Mouse (Mus musculus): Measurements from ENCODE around the gene Fbf1. TPM values are rescaled to one million over a fixed set of nuclear protein-coding genes. Genes with fewer than 3 reads are reported as not detected.
"Not testable (repeated sequence)": the region's sequence is repeated elsewhere in the genome, so short reads cannot be mapped to it uniquely, and the experiment has no call there.

The Fbf1 gene
- polyA plus RNA-seq, 1 experiment from 2014 or later = 48.9 TPM

DNA sequence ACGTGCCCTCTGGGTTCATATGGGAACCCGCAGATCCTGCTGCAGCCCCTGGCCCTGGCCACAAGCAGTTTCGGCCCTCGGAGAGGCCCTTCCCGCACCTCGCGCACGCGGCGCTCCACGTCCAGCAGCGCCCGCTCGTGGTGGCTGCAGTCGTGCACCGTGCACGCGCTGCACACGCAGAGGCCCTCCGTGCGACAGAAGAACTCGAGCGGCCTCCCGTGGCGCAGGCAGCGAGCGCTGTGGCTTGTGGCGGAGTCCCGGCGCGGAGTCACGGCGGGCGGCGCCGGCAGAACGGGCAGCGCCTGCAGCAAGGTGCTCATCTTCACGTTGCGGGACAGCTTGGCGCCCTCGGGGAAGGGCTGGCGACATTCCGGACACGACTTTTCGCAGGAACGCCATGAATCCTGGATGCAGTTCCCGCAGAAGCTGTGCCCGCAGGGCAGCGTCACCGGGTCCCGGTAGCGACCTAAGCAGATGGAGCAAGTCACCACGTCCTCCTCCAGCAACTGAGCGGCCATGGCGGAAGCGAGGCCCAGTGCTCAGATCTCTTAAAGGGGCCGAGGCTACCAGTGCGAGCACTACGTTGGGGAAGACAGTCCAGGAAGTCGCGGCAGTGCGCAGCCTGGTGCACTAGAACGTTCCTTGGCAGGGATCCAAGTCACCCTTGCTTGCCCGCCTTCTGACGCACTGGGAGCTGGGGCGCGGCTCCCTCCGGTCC is 37.3 kb downstream of the Fbf1 start, which contains the start of gene Trim65:
Trim65 (minus strand) TSS at position 641 of the 718 bp plus-strand sequence.
- 1% methylated on average over 69 of the region's 69 CpGs for WGBS
- ATAC-seq (ENCODE audit: low FRiP score, low read depth) = peak; percentile 85
- Histone ChIP-seq H3K4me2 (replicated peaks) (peak within 1 kb of the TSS; percentile 76), H3K9ac (peak within 1 kb of the TSS; percentile 81), H3K4me3 (peak within 1 kb of the TSS; percentile 63), H3K36me3 (peaks cover 48% of the 10 kb centered on the region), H3K27me3 (no peaks in the 10 kb centered on the region), H3K9me3 (no peaks in the 10 kb centered on the region), H3K27ac (peak within 1 kb of the TSS; percentile 88), H3K4me1 (peaks cover 44% of the 10 kb centered on the region)

- WGBS = 46% methylated on average over 8 of the region's 8 CpGs
- peak; percentile 2; the same call in 1 of the 2 replicates for ATAC-seq (ENCODE audit: low FRiP score, low read depth)
- Histone ChIP-seq H3K4me2 (replicated peaks) (peak overlapping the region; percentile 76), H3K9me3 (peaks cover 4% of the 10 kb centered on the region; the same call in 1 of the 2 replicates), H3K27ac (peak overlapping the region; percentile 88; the same call in 1 of the 2 replicates), H3K36me3 (peaks cover 47% of the 10 kb centered on the region), H3K4me1 (peaks cover 44% of the 10 kb centered on the region), H3K4me3 (peak overlapping the region; percentile 63), H3K9ac (peak overlapping the region; percentile 81), H3K27me3 (no peaks in the 10 kb centered on the region)
These were observed 37.9 kb downstream of the Fbf1 start for GRCm38 (mm10) chr11:116129993-116130487.

- WGBS = 83% methylated on average over 9 of the region's 9 CpGs
- no peak overlapping the region for H3K27ac ChIP-seq
- H3K4me3 ChIP-seq = no peak overlapping the region
- H3K9ac ChIP-seq = peak overlapping the region; percentile 81; the same call in 1 of the 2 replicates
- H3K4me2 ChIP-seq (replicated peaks) = peak overlapping the region; percentile 76
- peaks cover 39% of the 10 kb centered on the region for H3K36me3 ChIP-seq
- peaks cover 4% of the 10 kb centered on the region; the same call in 1 of the 2 replicates for H3K9me3 ChIP-seq
- ATAC-seq (ENCODE audit: low FRiP score, low read depth) = no peak
- no peaks in the 10 kb centered on the region for H3K27me3 ChIP-seq
- H3K4me1 ChIP-seq = peaks cover 44% of the 10 kb centered on the region
These were observed 38.7 kb downstream of the Fbf1 start for GRCm38 (mm10) chr11:116129091-116129790.

- Histone ChIP-seq H3K4me3 (no peak overlapping the region; the same call in 1 of the 2 replicates), H3K27ac (peak overlapping the region; percentile 48; the same call in 1 of the 2 replicates), H3K4me2 (replicated peaks) (peak overlapping the region; percentile 55), H3K4me1 (peaks cover 44% of the 10 kb centered on the region), H3K36me3 (peaks cover 31% of the 10 kb centered on the region), H3K9me3 (peaks cover 4% of the 10 kb centered on the region; the same call in 1 of the 2 replicates), H3K9ac (0 out of 2 replicates have a peak overlapping the region, but pooled peaks have one; percentile 4), H3K27me3 (no peaks in the 10 kb centered on the region)
- ATAC-seq (ENCODE audit: low FRiP score, low read depth) = no peak
- WGBS = 64% methylated on average over 9 of the region's 9 CpGs
These were observed 40.0 kb downstream of the Fbf1 start for GRCm38 (mm10) chr11:116127986-116128385.

DNA sequence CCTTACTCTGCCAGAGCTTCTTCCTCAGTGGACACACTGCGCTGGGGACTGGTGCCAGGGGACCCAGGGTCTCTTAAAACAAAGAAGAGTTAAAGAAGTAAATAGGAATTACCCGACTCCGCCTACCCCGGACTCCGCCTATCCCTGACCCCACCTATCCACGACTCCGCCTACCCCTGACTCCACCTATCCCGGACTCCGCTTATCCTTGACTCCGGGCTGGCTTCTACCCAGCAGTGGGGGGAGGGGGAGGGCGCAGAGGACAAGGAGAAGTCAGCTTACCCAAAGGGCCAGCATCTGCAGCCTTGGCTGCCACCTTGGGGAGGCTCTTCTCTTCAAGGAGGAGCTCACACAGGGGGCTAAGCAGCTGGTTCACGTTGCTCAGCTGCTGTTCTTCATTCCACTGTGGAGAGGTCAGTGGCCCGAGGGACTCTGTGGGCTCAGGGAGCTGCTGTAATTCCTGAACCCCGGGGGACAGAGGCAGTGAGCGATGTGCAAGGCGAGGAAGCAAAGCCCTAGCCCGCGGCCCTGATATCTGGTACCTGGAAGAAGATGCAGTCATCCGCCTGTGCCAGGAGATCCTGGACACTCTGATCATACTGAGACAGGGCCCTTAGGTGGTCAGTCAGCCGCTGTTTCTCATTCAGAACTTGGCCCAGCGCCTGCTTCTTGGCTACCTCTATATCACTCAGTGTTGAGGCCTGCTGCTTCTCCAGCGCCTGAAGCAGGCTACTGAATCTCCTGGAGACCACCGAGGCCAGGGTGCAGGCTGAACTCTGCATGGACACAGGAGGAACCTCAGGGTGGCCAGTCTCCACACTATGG is 40.6 kb downstream of the Fbf1 start, which contains the start of gene Trim47:
Trim47 (minus strand) TSS at position 55 of the 825 bp plus-strand sequence.
- H3K4me1 ChIP-seq = peaks cover 44% of the 10 kb centered on the region
- no peaks in the 10 kb centered on the region for H3K27me3 ChIP-seq
- peak within 1 kb of the TSS; percentile 30 for H3K4me3 ChIP-seq
- peak within 1 kb of the TSS; percentile 59; the same call in 1 of the 2 replicates for H3K9ac ChIP-seq
- H3K4me2 ChIP-seq (replicated peaks) = peak within 1 kb of the TSS; percentile 55
- peak within 1 kb of the TSS; percentile 48; the same call in 1 of the 2 replicates for H3K27ac ChIP-seq
- ATAC-seq (ENCODE audit: low FRiP score, low read depth) = peak; percentile 49; the same call in 1 of the 2 replicates
- H3K36me3 ChIP-seq = peaks cover 32% of the 10 kb centered on the region
- WGBS = 26% methylated on average over 23 of the region's 23 CpGs
- peaks cover 4% of the 10 kb centered on the region; the same call in 1 of the 2 replicates for H3K9me3 ChIP-seq

DNA sequence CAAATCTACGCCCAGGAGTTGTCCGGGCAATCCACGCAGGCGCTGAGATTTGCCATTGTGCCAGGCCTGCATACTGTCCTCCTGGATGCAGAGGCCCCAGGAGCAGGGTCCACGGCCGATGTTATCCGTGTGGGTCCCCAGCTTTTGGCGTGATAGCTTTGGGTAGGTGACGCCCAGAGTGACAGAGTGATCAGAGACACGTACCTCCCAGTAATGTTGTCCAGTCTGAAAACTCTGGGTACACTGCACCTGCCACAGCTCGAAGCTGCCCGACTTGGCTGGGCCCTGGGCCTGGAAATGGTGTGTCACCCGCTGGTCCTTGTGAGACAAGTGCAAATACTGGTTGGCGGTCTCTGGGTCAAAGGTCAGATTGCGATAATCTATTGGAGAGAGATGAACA is 41.7 kb downstream of the Fbf1 start:
- Histone ChIP-seq H3K27ac (no peak overlapping the region), H3K27me3 (no peaks in the 10 kb centered on the region), H3K4me3 (no peak overlapping the region), H3K9ac (no peak overlapping the region), H3K36me3 (peaks cover 26% of the 10 kb centered on the region), H3K4me2 (replicated peaks) (no peak overlapping the region), H3K9me3 (peaks cover 4% of the 10 kb centered on the region; the same call in 1 of the 2 replicates), H3K4me1 (peaks cover 38% of the 10 kb centered on the region)
- 95% methylated on average over 15 of the region's 15 CpGs for WGBS
- no peak for ATAC-seq (ENCODE audit: low FRiP score, low read depth)

DNA sequence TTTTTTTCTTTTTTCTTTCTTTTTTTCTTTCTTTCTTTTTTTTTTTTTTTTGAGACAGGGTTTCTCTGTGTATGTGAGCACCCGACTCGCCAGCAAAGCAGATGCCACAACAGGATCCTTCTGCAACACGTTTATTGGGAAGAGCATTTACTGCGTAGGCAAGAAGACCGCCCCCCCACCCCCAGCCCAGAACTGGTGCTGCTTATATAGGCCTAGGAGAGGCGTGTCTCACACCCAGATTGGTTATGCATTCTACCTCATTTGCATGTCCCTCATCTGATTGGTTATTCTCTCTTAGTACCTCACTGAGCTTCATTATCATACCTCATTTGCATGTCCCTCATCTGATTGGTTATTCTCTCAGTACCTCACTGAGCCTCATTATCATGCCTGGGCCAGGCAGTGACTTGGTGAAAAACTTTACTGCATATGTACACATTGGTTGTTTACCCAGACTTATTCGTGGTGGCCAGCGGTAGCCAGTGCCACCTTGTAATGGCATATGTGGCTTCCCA is 46.2 kb downstream of the Fbf1 start:
- not testable (repeated sequence) for H3K9ac ChIP-seq; H3K4me3 ChIP-seq; ATAC-seq (ENCODE audit: low FRiP score, low read depth); H3K9me3 ChIP-seq; H3K4me2 ChIP-seq (replicated peaks); H3K27ac ChIP-seq; H3K27me3 ChIP-seq
- 88% methylated on average over 8 of the region's 8 CpGs for WGBS
- Histone ChIP-seq H3K36me3 (peaks cover 26% of the 10 kb centered on the region), H3K4me1 (peaks cover 12% of the 10 kb centered on the region)

DNA sequence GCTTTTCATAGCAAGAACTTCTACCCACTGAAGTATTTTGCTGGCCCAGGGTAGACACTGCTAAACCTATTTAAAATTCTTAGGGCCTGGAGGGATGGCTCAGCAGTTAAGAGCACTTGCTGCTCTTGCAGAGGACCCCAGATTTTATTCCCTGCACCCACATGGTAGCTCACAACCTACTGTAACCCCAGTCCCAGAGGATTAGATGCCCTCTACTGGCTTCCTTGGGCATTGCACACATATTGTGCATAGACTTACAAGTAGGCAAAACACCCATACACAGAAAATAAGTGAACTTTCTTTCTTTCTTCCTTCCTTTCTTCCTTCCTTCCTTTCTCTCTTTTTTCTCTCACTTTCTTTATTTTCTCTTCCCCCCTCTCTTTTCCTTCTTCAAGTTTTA is 50.1 kb downstream of the Fbf1 start:
- Histone ChIP-seq H3K9ac (no peak overlapping the region), H3K4me3 (no peak overlapping the region), H3K4me1 (peaks cover 12% of the 10 kb centered on the region), H3K9me3 (no peaks in the 10 kb centered on the region), H3K4me2 (replicated peaks) (no peak overlapping the region), H3K27me3 (no peaks in the 10 kb centered on the region), H3K27ac (no peak overlapping the region), H3K36me3 (peaks cover 9% of the 10 kb centered on the region)
- no peak for ATAC-seq (ENCODE audit: low FRiP score, low read depth)

- H3K27ac ChIP-seq = peak overlapping the region; percentile 66
- no peak overlapping the region for H3K4me2 ChIP-seq (replicated peaks)
- H3K4me3 ChIP-seq = no peak overlapping the region
- peaks cover 12% of the 10 kb centered on the region for H3K4me1 ChIP-seq
- WGBS = 22% methylated on average over 12 of the region's 12 CpGs
- H3K9ac ChIP-seq = no peak overlapping the region
- ATAC-seq (ENCODE audit: low FRiP score, low read depth) = no peak
- no peaks in the 10 kb centered on the region for H3K9me3 ChIP-seq
- H3K27me3 ChIP-seq = peaks cover 3% of the 10 kb centered on the region; the same call in 1 of the 2 replicates
- peaks cover 3% of the 10 kb centered on the region for H3K36me3 ChIP-seq
These were observed 50.7 kb downstream of the Fbf1 start for GRCm38 (mm10) chr11:116117241-116117640.

DNA sequence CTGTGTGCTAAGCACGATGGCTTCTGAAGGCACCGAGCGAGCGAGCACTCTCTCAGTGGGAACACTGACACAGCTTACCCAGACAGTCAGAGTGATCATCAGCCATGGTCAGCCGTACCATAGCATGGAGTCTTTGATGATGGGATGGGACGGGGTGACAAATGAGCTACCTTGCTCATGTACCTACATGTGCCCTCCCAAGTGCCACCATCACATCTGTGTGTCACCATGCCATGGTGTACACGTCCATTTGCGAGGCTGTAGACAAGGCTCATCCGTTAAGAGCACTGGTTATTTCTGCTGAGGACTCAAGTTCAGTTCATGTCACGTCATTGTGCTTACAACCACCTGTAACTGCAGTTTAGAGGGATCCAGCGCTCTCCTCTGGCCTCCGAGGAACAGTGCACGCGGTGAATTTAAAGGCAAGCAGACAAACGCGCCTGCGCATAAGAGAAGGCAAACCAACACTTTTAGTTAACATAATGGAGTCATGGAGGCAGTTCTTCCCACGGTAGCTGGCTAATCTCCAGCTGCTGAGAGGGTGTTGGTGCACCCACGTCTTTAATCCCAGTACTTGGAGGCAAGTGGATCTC is 56.3 kb downstream of the Fbf1 start:
- no peak overlapping the region for H3K27ac ChIP-seq
- no peak overlapping the region for H3K4me2 ChIP-seq (replicated peaks)
- peaks cover 42% of the 10 kb centered on the region for H3K4me1 ChIP-seq
- H3K4me3 ChIP-seq = no peak overlapping the region
- ATAC-seq (ENCODE audit: low FRiP score, low read depth) = no peak
- H3K9ac ChIP-seq = no peak overlapping the region
- no peaks in the 10 kb centered on the region for H3K9me3 ChIP-seq
- WGBS = 80% methylated on average over 19 of the region's 19 CpGs
- no peaks in the 10 kb centered on the region for H3K36me3 ChIP-seq
- H3K27me3 ChIP-seq = peaks cover 59% of the 10 kb centered on the region

DNA sequence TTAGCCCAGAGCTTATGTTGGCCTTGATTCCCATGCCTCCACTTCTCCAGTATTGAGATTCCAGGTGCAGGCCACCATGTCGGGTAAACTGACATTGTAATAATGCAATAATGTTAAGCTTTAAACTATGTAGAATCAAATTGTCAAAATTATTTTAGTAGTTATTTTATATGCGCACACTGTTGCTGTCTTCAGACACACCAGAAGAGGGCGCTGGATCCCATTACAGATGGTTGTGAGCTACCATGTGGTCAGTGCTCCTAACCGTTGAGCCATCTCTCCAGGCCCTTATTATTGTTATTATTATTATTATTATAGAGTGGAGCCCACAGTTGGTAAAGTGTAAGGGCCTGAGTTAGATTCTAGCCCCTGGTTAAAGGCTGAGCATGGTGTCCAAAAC is 56.9 kb downstream of the Fbf1 start:
- ATAC-seq (ENCODE audit: low FRiP score, low read depth) = no peak
- H3K4me3 ChIP-seq = 0 out of 2 replicates have a peak overlapping the region, but pooled peaks have one; percentile 8
- peaks cover 47% of the 10 kb centered on the region for H3K4me1 ChIP-seq
- no peak overlapping the region for H3K27ac ChIP-seq
- H3K9ac ChIP-seq = no peak overlapping the region
- H3K27me3 ChIP-seq = peaks cover 65% of the 10 kb centered on the region
- 79% methylated on average over 4 of the region's 4 CpGs for WGBS
- no peaks in the 10 kb centered on the region for H3K36me3 ChIP-seq
- H3K4me2 ChIP-seq (replicated peaks) = no peak overlapping the region
- H3K9me3 ChIP-seq = no peaks in the 10 kb centered on the region
